Mouse (Mus musculus) intestine, embryonic 16.5 days (tissue): ENCODE results near the gene Rab3gap2. TPM values are rescaled to one million over a fixed set of nuclear protein-coding genes. Genes with fewer than 3 reads are reported as not detected.
A peak's percentile ranks its signal among the peaks of the same experiment; 100 is the strongest.

Experiments used
- ATAC-seq: fragments of 200-750 bp; cut with Nextera tagmentation; 2 replicates; pipeline ENCODE4 v1.8.0; 2017; ENCODE audit warnings: moderate TSS enrichment, moderate library complexity
- H3K27ac ChIP-seq: fragments of 300-500 bp; sonication (generic); 2 replicates; pipeline ENCODE4 v1.5.1; 2014; ENCODE audit warnings: mild to moderate bottlenecking, low read length
- H3K27me3 ChIP-seq: fragments of 300-500 bp; sonication (generic); replicated peaks from 2 replicates; pipeline ENCODE4 v1.6.1; 2014; ENCODE audit warnings: low read length, control low read depth, mixed read lengths; ENCODE audit not compliant: control insufficient read depth, insufficient read depth
- H3K36me3 ChIP-seq: fragments of 300-500 bp; sonication (generic); 2 replicates; pipeline ENCODE4 v1.6.1; 2014; ENCODE audit warnings: low read length, control low read depth; ENCODE audit not compliant: control insufficient read depth, insufficient read depth
- H3K4me1 ChIP-seq: fragments of 300-500 bp; sonication (generic); 2 replicates; pipeline ENCODE4 v1.6.1; 2014; ENCODE audit warnings: low read length, control low read depth, mixed read lengths; ENCODE audit not compliant: control insufficient read depth, insufficient read depth
- H3K4me2 ChIP-seq: fragments of 300-500 bp; sonication (generic); 2 replicates; pipeline ENCODE4 v1.6.1; 2014; ENCODE audit warnings: low read depth, low read length, control low read depth
- H3K4me3 ChIP-seq: fragments of 300-500 bp; sonication (generic); 2 replicates; pipeline ENCODE4 v1.5.1; 2014; ENCODE audit warnings: mild to moderate bottlenecking, low read length
- H3K9ac ChIP-seq: fragments of 300-500 bp; sonication (generic); 2 replicates; pipeline ENCODE4 v1.6.1; 2014; ENCODE audit warnings: low read depth, low read length
- H3K9me3 ChIP-seq: fragments of 300-500 bp; sonication (generic); 2 replicates; pipeline ENCODE4 v1.6.1; 2016; ENCODE audit warnings: low read length, control low read depth; ENCODE audit not compliant: control insufficient read depth
- WGBS: fragments of 180-500 bp; shearing (Covaris S2); extraction: QIAGEN DNeasy Blood & Tissue Kit; methylation state at CpG from one replicate; pipeline ENCODE4 v1.1.7; 2014; 5-methylcytosine and 5-hydroxymethylcytosine counted together
- polyA plus RNA-seq: library from polyadenylated mRNA; unstranded; fragments of >200 nt; fragmentation: Nextera tagmentation; extraction: Ambion mirVana; gene quantifications from 2 replicates; pipeline ENCODE4 v1.2.1, GENCODE M21; 2015

The Rab3gap2 gene
- polyA plus RNA-seq, 1 experiment from 2014 or later = 25.4 TPM

GRCm38 (mm10) chr1:185247429-185248085 lies 43.6 kb downstream of the Rab3gap2 start:
- WGBS = 79% methylated on average over 20 of the region's 20 CpGs
- H3K36me3 ChIP-seq = peaks cover 2% of the 10 kb centered on the region; the same call in 1 of the 2 replicates
- H3K4me2 ChIP-seq = no peak overlapping the region
- H3K9ac ChIP-seq = no peak overlapping the region
- peaks cover 9% of the 10 kb centered on the region; the same call in 1 of the 2 replicates for H3K4me1 ChIP-seq
- 0 out of 2 replicates have a peak overlapping the region, but pooled peaks have one; percentile 26 for H3K27ac ChIP-seq
- no peak overlapping the region for H3K4me3 ChIP-seq
- no peaks in the 10 kb centered on the region for H3K9me3 ChIP-seq
- H3K27me3 ChIP-seq = no peaks in the 10 kb centered on the region
- ATAC-seq = no peak

GRCm38 (mm10) chr1:185248728-185249127 lies 44.8 kb downstream of the Rab3gap2 start:
- 76% methylated on average over 8 of the region's 8 CpGs for whole genome bisulfite sequencing
- Histone ChIP-seq H3K4me2 (no peak overlapping the region), H3K9me3 (no peaks in the 10 kb centered on the region), H3K27me3 (no peaks in the 10 kb centered on the region), H3K9ac (no peak overlapping the region), H3K27ac (no peak overlapping the region), H3K4me1 (peaks cover 11% of the 10 kb centered on the region; the same call in 1 of the 2 replicates), H3K36me3 (peaks cover 2% of the 10 kb centered on the region; the same call in 1 of the 2 replicates), H3K4me3 (no peak overlapping the region)
- no peak for ATAC-seq

- peak overlapping the region; percentile 84 for H3K27ac ChIP-seq
- no peaks in the 10 kb centered on the region for H3K9me3 ChIP-seq
- no peak overlapping the region for H3K9ac ChIP-seq
- no peak overlapping the region for H3K4me2 ChIP-seq
- no peak overlapping the region for H3K4me3 ChIP-seq
- WGBS = 64% methylated on average over 3 of the region's 3 CpGs
- peaks cover 7% of the 10 kb centered on the region; the same call in 1 of the 2 replicates for H3K36me3 ChIP-seq
- H3K27me3 ChIP-seq = no peaks in the 10 kb centered on the region
- peak; percentile 60 for ATAC-seq
- peaks cover 17% of the 10 kb centered on the region; the same call in 1 of the 2 replicates for H3K4me1 ChIP-seq
Observed at GRCm38 (mm10) chr1:185252351-185252750, 48.4 kb downstream of the Rab3gap2 start.

GRCm38 (mm10) chr1:185253140-185253892 lies 49.4 kb downstream of the Rab3gap2 start:
- no peaks in the 10 kb centered on the region for H3K27me3 ChIP-seq
- no peaks in the 10 kb centered on the region for H3K9me3 ChIP-seq
- H3K4me1 ChIP-seq = peaks cover 17% of the 10 kb centered on the region; the same call in 1 of the 2 replicates
- no peak overlapping the region for H3K4me3 ChIP-seq
- WGBS = 42% methylated on average over 12 of the region's 12 CpGs
- ATAC-seq = peak; percentile 95
- H3K36me3 ChIP-seq = peaks cover 7% of the 10 kb centered on the region; the same call in 1 of the 2 replicates
- no peak overlapping the region for H3K9ac ChIP-seq
- H3K4me2 ChIP-seq = no peak overlapping the region
- peak overlapping the region; percentile 84 for H3K27ac ChIP-seq

GRCm38 (mm10) chr1:185255336-185255735 lies 51.4 kb downstream of the Rab3gap2 start:
- WGBS = 96% methylated on average over 12 of the region's 12 CpGs
- H3K27ac ChIP-seq = no peak overlapping the region
- H3K36me3 ChIP-seq = peaks cover 10% of the 10 kb centered on the region; the same call in 1 of the 2 replicates
- no peaks in the 10 kb centered on the region for H3K27me3 ChIP-seq
- H3K4me3 ChIP-seq = no peak overlapping the region
- no peak overlapping the region for H3K4me2 ChIP-seq
- H3K4me1 ChIP-seq = peaks cover 17% of the 10 kb centered on the region; the same call in 1 of the 2 replicates
- H3K9me3 ChIP-seq = no peaks in the 10 kb centered on the region
- no peak for ATAC-seq
- no peak overlapping the region for H3K9ac ChIP-seq

- WGBS = 52% methylated on average over 3 of the region's 3 CpGs
- no peak overlapping the region for H3K4me2 ChIP-seq
- no peak overlapping the region for H3K27ac ChIP-seq
- H3K27me3 ChIP-seq = no peaks in the 10 kb centered on the region
- H3K9me3 ChIP-seq = no peaks in the 10 kb centered on the region
- no peak for ATAC-seq
- H3K4me1 ChIP-seq = peaks cover 15% of the 10 kb centered on the region; the same call in 1 of the 2 replicates
- H3K36me3 ChIP-seq = peaks cover 18% of the 10 kb centered on the region
- H3K4me3 ChIP-seq = no peak overlapping the region
- H3K9ac ChIP-seq = no peak overlapping the region
Observed at GRCm38 (mm10) chr1:185256753-185257152, 52.8 kb downstream of the Rab3gap2 start.

GRCm38 (mm10) chr1:185262565-185262964 lies 58.6 kb downstream of the Rab3gap2 start:
- Histone ChIP-seq H3K4me2 (no peak overlapping the region), H3K4me3 (no peak overlapping the region), H3K27me3 (no peaks in the 10 kb centered on the region), H3K9ac (no peak overlapping the region), H3K27ac (no peak overlapping the region), H3K9me3 (no peaks in the 10 kb centered on the region), H3K4me1 (no peaks in the 10 kb centered on the region), H3K36me3 (peaks cover 25% of the 10 kb centered on the region)
- ATAC-seq = 0 out of 2 replicates have a peak, but pooled peaks have one; percentile 59
- WGBS = 58% methylated on average over 14 of the region's 14 CpGs

GRCm38 (mm10) chr1:185268675-185269074 lies 64.8 kb downstream of the Rab3gap2 start:
- Histone ChIP-seq H3K4me2 (no peak overlapping the region), H3K27me3 (no peaks in the 10 kb centered on the region), H3K9ac (no peak overlapping the region), H3K36me3 (peaks cover 20% of the 10 kb centered on the region), H3K4me1 (peaks cover 3% of the 10 kb centered on the region; the same call in 1 of the 2 replicates), H3K9me3 (no peaks in the 10 kb centered on the region), H3K27ac (0 out of 2 replicates have a peak overlapping the region, but pooled peaks have one; percentile 3), H3K4me3 (no peak overlapping the region)
- ATAC-seq = peak; percentile 27; the same call in 1 of the 2 replicates
- 80% methylated on average over 4 of the region's 4 CpGs for WGBS

- Histone ChIP-seq H3K4me1 (peaks cover 3% of the 10 kb centered on the region; the same call in 1 of the 2 replicates), H3K4me2 (peak overlapping the region; percentile 14; the same call in 1 of the 2 replicates), H3K36me3 (peaks cover 20% of the 10 kb centered on the region), H3K4me3 (no peak overlapping the region), H3K9ac (no peak overlapping the region; the same call in 1 of the 2 replicates), H3K27ac (peak overlapping the region; percentile 83), H3K27me3 (no peaks in the 10 kb centered on the region), H3K9me3 (no peaks in the 10 kb centered on the region)
- ATAC-seq = peak; percentile 93
- 58% methylated on average over 8 of the region's 8 CpGs for WGBS
Observed at GRCm38 (mm10) chr1:185270403-185271097, 66.6 kb downstream of the Rab3gap2 start.
